Mouse (Mus musculus) cerebellum, adult 2 months (tissue): Measurements from ENCODE around the gene Rere.

ENCODE experiments used
- CTCF ChIP-seq: fragments of 200-500 bp; IDR thresholded peaks from 2 replicates; pipeline ENCODE4 v1.5.1; 2011; ENCODE audit warnings: low read depth, mild to moderate bottlenecking, control low read depth, low read length, moderate library complexity, borderline replicate concordance; ENCODE audit not compliant: insufficient read depth
- POLR2A ChIP-seq: fragments of 200-500 bp; IDR thresholded peaks from 2 replicates; pipeline ENCODE4 v1.6.1; 2011; ENCODE audit warnings: low read length, control low read depth, borderline replicate concordance; ENCODE audit not compliant: insufficient read depth

DNA sequence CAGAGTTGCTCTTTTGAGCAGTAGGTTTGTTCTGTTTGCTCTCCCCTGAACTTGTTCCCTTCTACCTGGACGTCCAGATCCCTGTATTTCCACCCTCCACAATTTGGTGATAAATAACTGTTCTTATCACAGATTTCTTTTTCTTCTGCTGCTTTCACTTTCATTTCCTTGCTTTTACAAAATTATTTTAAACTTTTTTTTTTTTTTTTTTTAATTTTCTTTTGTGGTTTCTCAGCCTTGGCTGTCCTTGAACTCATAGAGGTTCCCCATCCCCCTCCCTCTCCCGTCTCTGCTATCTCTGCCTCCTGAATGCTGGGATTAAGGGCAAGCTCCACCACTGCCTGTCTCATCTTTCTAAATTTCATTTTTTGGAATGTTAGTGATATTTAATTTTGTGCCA is 234.8 kb downstream of the Rere start:
- TF ChIP-seq CTCF (no peak), POLR2A (no peak)
